Mouse (Mus musculus) G1E (cell line): ENCODE results near the gene Gm9964.

Experiments used
- CTCF ChIP-seq: IDR thresholded peaks from 2 replicates; pipeline ENCODE4 v1.5.1; 2012; ENCODE audit warnings: low read depth, low read length, inconsistent platforms, mixed read lengths
- POLR2AphosphoS5 ChIP-seq: IDR thresholded peaks from 2 replicates; pipeline ENCODE4 v1.6.1; 2012; ENCODE audit warnings: low read depth, low read length, inconsistent platforms; ENCODE audit not compliant: insufficient replicate concordance

DNA sequence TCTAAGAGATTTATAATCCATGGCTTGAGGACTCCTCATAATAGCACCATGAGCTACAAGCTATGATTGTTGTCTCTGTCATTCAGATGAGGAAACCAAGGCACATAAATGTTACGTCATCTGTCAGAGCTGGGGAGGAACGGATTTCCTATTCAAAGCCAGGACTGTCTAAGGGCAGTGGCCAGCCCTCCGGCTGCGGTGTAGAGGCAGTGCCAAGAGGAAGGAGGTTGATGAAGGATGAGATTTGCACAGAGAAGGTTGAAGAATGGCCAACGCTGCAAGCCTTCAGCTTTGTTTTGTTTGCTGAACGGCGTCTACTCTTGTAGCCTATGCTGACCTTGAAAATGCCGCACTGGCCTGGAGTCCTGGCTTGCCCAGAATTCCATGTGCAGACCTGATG lies 29.0 kb upstream of the Gm9964 start:
- TF ChIP-seq CTCF, result no peak
- no peak for TF ChIP-seq POLR2AphosphoS5
